Mouse (Mus musculus) liver, embryonic 12.5 days (tissue): Measurements from ENCODE around the gene Dpm2. TPM values are rescaled to one million over a fixed set of nuclear protein-coding genes. Genes with fewer than 3 reads are reported as not detected.

Experiments used
- ATAC-seq: fragments of 200-750 bp; cut with Nextera tagmentation; 2 replicates; pipeline ENCODE4 v1.8.0; 2017; ENCODE audit warnings: moderate number of reproducible peaks, mild to moderate bottlenecking, moderate library complexity
- H3K27ac ChIP-seq: fragments of 300-500 bp; sonication (generic); 2 replicates; pipeline ENCODE4 v1.5.1; 2016; ENCODE audit warnings: mild to moderate bottlenecking
- H3K27me3 ChIP-seq: fragments of 300-500 bp; sonication (generic); replicated peaks from 2 replicates; pipeline ENCODE4 v1.6.1; 2016; ENCODE audit warnings: mild to moderate bottlenecking, moderate library complexity
- H3K36me3 ChIP-seq: fragments of 300-500 bp; sonication (generic); 2 replicates; pipeline ENCODE4 v1.6.1; 2016; ENCODE audit warnings: mild to moderate bottlenecking, moderate library complexity
- H3K4me1 ChIP-seq: fragments of 300-500 bp; sonication (generic); 2 replicates; pipeline ENCODE4 v1.6.1; 2016
- H3K4me2 ChIP-seq: fragments of 300-500 bp; sonication (generic); 2 replicates; pipeline ENCODE4 v1.6.1; 2016; ENCODE audit warnings: mild to moderate bottlenecking, moderate library complexity
- H3K4me3 ChIP-seq: fragments of 300-500 bp; sonication (generic); 2 replicates; pipeline ENCODE4 v1.5.1; 2016; ENCODE audit warnings: mild to moderate bottlenecking, moderate library complexity
- H3K9ac ChIP-seq: fragments of 300-500 bp; sonication (generic); 2 replicates; pipeline ENCODE4 v1.6.1; 2016; ENCODE audit warnings: mild to moderate bottlenecking, moderate library complexity
- H3K9me3 ChIP-seq: fragments of 300-500 bp; sonication (generic); replicated peaks from 2 replicates; pipeline ENCODE4 v1.6.1; 2016; ENCODE audit warnings: mild to moderate bottlenecking, moderate library complexity
- WGBS: fragments of 180-500 bp; shearing (Covaris S2); methylation state at CpG from one replicate; pipeline ENCODE4 v1.1.7; 2016; ENCODE audit not compliant: insufficient replicate concordance; 5-methylcytosine and 5-hydroxymethylcytosine counted together
- polyA plus RNA-seq: library from polyadenylated mRNA; unstranded; fragments of >200 nt; fragmentation: Nextera tagmentation; extraction: Ambion mirVana; gene quantifications from 2 replicates; pipeline ENCODE4 v1.2.1, GENCODE M21; 2016

Dpm2 gene
- polyA plus RNA-seq, 1 experiment from 2014 or later = 73.8 TPM

- 0 out of 2 replicates have a peak, but pooled peaks cover 3% of the 10 kb centered on the region for H3K4me1 ChIP-seq
- H3K36me3 ChIP-seq = no peaks in the 10 kb centered on the region
- H3K27ac ChIP-seq = no peak overlapping the region
- no peak for ATAC-seq
- H3K4me3 ChIP-seq = no peak overlapping the region
- H3K4me2 ChIP-seq = no peak overlapping the region
- H3K9me3 ChIP-seq = no peaks in the 10 kb centered on the region
- 78% methylated on average over 9 of the region's 9 CpGs for WGBS
- H3K9ac ChIP-seq = no peak overlapping the region
- no peaks in the 10 kb centered on the region for H3K27me3 ChIP-seq
Observed at GRCm38 (mm10) chr2:32549171-32549570, 21.5 kb upstream of the Dpm2 start.

DNA sequence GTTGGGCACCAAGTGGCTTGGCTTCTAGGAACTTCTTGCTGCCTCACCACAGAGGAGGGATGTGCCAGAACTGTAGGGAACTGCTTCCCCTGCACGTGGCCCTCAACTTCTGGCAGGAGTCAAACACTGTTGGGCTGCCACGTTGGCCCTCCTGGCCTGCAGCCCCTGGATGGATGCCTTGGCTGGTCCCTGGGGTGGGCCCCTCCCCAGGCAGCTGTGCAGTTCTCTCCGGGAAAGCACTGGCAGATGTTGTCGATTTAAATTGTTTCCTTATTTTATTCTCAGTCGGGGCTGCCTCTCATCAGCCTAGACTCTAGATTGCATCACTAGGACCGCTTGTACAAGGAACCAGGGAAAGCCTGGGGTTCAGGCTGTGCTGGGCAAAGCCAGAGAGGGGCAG lies 20.9 kb upstream of the Dpm2 start:
- no peak overlapping the region for H3K4me2 ChIP-seq
- 61% methylated on average over 6 of the region's 6 CpGs for WGBS
- no peaks in the 10 kb centered on the region for H3K9me3 ChIP-seq
- no peak overlapping the region for H3K9ac ChIP-seq
- H3K27me3 ChIP-seq = no peaks in the 10 kb centered on the region
- H3K4me1 ChIP-seq = 0 out of 2 replicates have a peak, but pooled peaks cover 6% of the 10 kb centered on the region
- H3K27ac ChIP-seq = no peak overlapping the region
- no peaks in the 10 kb centered on the region for H3K36me3 ChIP-seq
- no peak for ATAC-seq
- no peak overlapping the region for H3K4me3 ChIP-seq

GRCm38 (mm10) chr2:32551236-32551635 lies 19.4 kb upstream of the Dpm2 start:
- no peak overlapping the region for H3K27ac ChIP-seq
- H3K27me3 ChIP-seq = no peaks in the 10 kb centered on the region
- H3K9ac ChIP-seq = no peak overlapping the region
- no peaks in the 10 kb centered on the region for H3K36me3 ChIP-seq
- no peaks in the 10 kb centered on the region for H3K9me3 ChIP-seq
- no peak overlapping the region for H3K4me3 ChIP-seq
- peaks cover 12% of the 10 kb centered on the region; the same call in 1 of the 2 replicates for H3K4me1 ChIP-seq
- 74% methylated on average over 5 of the region's 5 CpGs for WGBS
- no peak for ATAC-seq
- no peak overlapping the region for H3K4me2 ChIP-seq

GRCm38 (mm10) chr2:32553592-32554148 lies 17.0 kb upstream of the Dpm2 start:
- Histone ChIP-seq H3K4me3 (no peak overlapping the region), H3K36me3 (no peaks in the 10 kb centered on the region), H3K4me2 (no peak overlapping the region), H3K9me3 (no peaks in the 10 kb centered on the region), H3K27me3 (no peaks in the 10 kb centered on the region), H3K4me1 (peaks cover 16% of the 10 kb centered on the region; the same call in 1 of the 2 replicates), H3K9ac (no peak overlapping the region), H3K27ac (no peak overlapping the region)
- 23% methylated on average over 7 of the region's 7 CpGs for WGBS
- ATAC-seq = no peak

DNA sequence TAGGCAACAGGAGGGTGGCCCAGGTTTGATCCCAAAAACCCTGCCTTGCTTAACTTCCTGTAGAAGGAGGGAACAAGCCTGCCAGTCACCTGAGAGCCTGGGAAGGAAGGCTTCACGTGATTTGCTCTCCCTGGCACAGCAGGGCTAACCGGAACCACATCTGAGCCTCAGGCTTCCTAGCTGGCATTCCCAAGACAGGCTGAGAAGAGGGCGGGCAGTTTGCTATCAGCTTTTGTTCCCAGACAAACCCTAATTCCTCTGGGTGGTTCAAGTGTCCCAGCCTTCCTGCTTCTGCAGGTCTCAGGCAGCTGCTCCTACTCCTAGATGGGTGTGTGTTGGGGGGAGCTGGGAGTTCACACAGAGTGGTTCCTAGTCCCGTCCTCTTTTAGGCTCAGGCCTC lies 15.2 kb upstream of the Dpm2 start:
- Histone ChIP-seq H3K9ac (no peak overlapping the region), H3K36me3 (no peaks in the 10 kb centered on the region), H3K9me3 (no peaks in the 10 kb centered on the region), H3K4me1 (peaks cover 24% of the 10 kb centered on the region), H3K27ac (no peak overlapping the region), H3K4me3 (no peak overlapping the region), H3K4me2 (no peak overlapping the region), H3K27me3 (no peaks in the 10 kb centered on the region)
- WGBS = 55% methylated on average over 4 of the region's 4 CpGs
- ATAC-seq = no peak

- no peaks in the 10 kb centered on the region for H3K36me3 ChIP-seq
- no peak overlapping the region for H3K4me2 ChIP-seq
- no peaks in the 10 kb centered on the region for H3K9me3 ChIP-seq
- H3K27me3 ChIP-seq = no peaks in the 10 kb centered on the region
- peaks cover 29% of the 10 kb centered on the region for H3K4me1 ChIP-seq
- no peak overlapping the region for H3K9ac ChIP-seq
- WGBS = 47% methylated on average over 7 of the region's 7 CpGs
- no peak for ATAC-seq
- H3K27ac ChIP-seq = no peak overlapping the region
- no peak overlapping the region for H3K4me3 ChIP-seq
Observed at GRCm38 (mm10) chr2:32556019-32556418, 14.6 kb upstream of the Dpm2 start.

DNA sequence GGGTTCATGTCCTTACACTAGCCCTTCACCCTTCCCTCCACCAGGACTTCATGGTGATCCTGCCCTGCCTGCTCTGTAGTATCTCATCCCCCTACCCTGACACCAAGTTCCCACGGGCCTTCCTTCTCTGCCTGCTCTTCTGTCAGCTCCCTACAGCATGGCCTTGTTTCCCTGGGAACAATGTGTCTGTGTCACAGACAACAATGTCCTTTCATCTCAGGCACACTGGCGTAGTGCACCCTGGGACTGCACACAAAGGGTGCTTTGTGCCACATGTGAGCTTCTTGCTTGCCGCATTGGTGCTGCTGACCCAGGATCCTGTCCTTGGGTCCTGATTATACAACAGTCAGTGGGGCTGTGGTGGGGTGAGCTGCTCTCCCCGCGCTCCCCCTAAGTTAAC lies 11.1 kb upstream of the Dpm2 start:
- 0 out of 2 replicates have a peak, but pooled peaks cover 5% of the 10 kb centered on the region for H3K36me3 ChIP-seq
- 75% methylated on average over 5 of the region's 5 CpGs for WGBS
- H3K27ac ChIP-seq = no peak overlapping the region
- ATAC-seq = no peak
- H3K4me2 ChIP-seq = no peak overlapping the region
- no peak overlapping the region for H3K9ac ChIP-seq
- H3K27me3 ChIP-seq = no peaks in the 10 kb centered on the region
- H3K9me3 ChIP-seq = no peaks in the 10 kb centered on the region
- H3K4me1 ChIP-seq = peaks cover 23% of the 10 kb centered on the region
- no peak overlapping the region for H3K4me3 ChIP-seq

GRCm38 (mm10) chr2:32566536-32567063 lies 4.1 kb upstream of the Dpm2 start:
- 22% methylated on average over 4 of the region's 4 CpGs for WGBS
- H3K27ac ChIP-seq = no peak overlapping the region

DNA sequence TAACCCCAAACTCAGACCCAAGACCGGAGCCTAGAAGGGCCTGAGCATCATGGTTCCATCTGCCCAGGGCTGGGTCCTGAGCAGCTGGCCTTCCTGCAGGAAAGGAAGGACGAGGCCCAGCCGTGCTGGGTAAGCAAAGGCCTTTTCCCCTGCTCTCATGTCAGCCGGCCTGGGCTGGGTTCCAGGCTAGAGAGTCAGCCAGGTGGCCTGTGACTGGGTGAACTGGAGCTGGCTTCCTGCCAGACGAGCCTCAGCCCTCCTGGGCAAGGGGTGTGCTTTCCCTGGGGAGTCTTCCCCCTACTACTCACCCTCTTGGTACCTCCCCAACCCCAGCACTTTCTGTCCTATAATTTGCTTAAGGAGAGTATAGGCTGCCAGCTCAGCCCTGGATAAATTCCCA lies 2.5 kb upstream of the Dpm2 start:
- peaks cover 35% of the 10 kb centered on the region for H3K36me3 ChIP-seq
- peaks cover 16% of the 10 kb centered on the region for H3K4me1 ChIP-seq
- H3K4me2 ChIP-seq = no peak overlapping the region
- H3K4me3 ChIP-seq = no peak overlapping the region
- H3K27me3 ChIP-seq = no peaks in the 10 kb centered on the region
- no peak overlapping the region for H3K9ac ChIP-seq
- H3K27ac ChIP-seq = no peak overlapping the region
- no peak for ATAC-seq
- H3K9me3 ChIP-seq = no peaks in the 10 kb centered on the region
- WGBS = 46% methylated on average over 5 of the region's 5 CpGs

More at GRCm38 (mm10) chr2:32566536-32567063, 4.1 kb upstream of the Dpm2 start:
- H3K4me1 ChIP-seq = peaks cover 4% of the 10 kb centered on the region
- no peak overlapping the region for H3K4me2 ChIP-seq
- no peak overlapping the region for H3K4me3 ChIP-seq
- H3K27me3 ChIP-seq = no peaks in the 10 kb centered on the region
- H3K9ac ChIP-seq = no peak overlapping the region
- peaks cover 24% of the 10 kb centered on the region; the same call in 1 of the 2 replicates for H3K36me3 ChIP-seq
- H3K9me3 ChIP-seq = no peaks in the 10 kb centered on the region
- ATAC-seq = no peak

GRCm38 (mm10) chr2:32568941-32569340 lies 1.7 kb upstream of the Dpm2 start:
- peaks cover 16% of the 10 kb centered on the region for H3K4me1 ChIP-seq
- H3K4me2 ChIP-seq = no peak overlapping the region
- H3K9me3 ChIP-seq = no peaks in the 10 kb centered on the region
- WGBS = 83% methylated on average over 3 of the region's 3 CpGs
- no peaks in the 10 kb centered on the region for H3K27me3 ChIP-seq
- ATAC-seq = no peak
- H3K9ac ChIP-seq = no peak overlapping the region
- H3K27ac ChIP-seq = no peak overlapping the region
- no peak overlapping the region for H3K4me3 ChIP-seq
- H3K36me3 ChIP-seq = peaks cover 36% of the 10 kb centered on the region

- Histone ChIP-seq H3K9me3 (no peaks in the 10 kb centered on the region), H3K36me3 (peaks cover 22% of the 10 kb centered on the region), H3K27me3 (peaks cover 21% of the 10 kb centered on the region), H3K27ac (no peak overlapping the region), H3K4me2 (peak overlapping the region; percentile 89), H3K9ac (no peak overlapping the region), H3K4me1 (peaks cover 28% of the 10 kb centered on the region), H3K4me3 (no peak overlapping the region)
- 88% methylated on average over 11 of the region's 11 CpGs for WGBS
- no peak for ATAC-seq
Observed at GRCm38 (mm10) chr2:32572196-32572595, 1.5 kb downstream of the Dpm2 start.

DNA sequence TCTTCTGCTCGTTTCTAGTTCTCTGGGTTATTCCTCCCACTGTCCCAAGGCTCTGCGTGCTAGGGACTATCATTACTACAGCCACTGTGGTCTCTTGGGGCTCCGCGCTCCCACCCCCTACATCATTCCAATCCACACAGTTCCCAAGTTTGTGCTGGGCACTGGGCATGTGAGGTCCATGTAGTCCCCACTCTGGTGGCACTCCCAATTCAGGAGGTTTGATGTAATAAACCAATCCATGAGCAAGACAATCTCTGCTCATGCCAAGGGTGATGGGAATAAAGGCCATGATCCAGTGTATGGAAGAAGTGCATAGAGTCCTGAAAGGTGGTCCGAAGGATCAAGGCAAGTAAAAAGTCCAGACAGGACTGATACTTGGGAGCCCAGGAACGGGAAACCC lies 3.8 kb downstream of the Dpm2 start, which contains the start of gene Pip5kl1:
Gene Pip5kl1 (plus strand): TSS at position 301 of the 400 bp plus-strand sequence.
- peak within 1 kb of the TSS; percentile 43 for H3K4me3 ChIP-seq
- peak within 1 kb of the TSS; percentile 72 for H3K4me2 ChIP-seq
- no peak for ATAC-seq
- WGBS = 71% methylated on average over 6 of the region's 6 CpGs
- H3K27me3 ChIP-seq = peaks cover 44% of the 10 kb centered on the region
- peaks cover 18% of the 10 kb centered on the region for H3K36me3 ChIP-seq
- H3K9ac ChIP-seq = peak within 1 kb of the TSS; percentile 36
- H3K27ac ChIP-seq = no peak within 1 kb of the TSS
- H3K9me3 ChIP-seq = no peaks in the 10 kb centered on the region
- H3K4me1 ChIP-seq = peaks cover 33% of the 10 kb centered on the region
